Mouse (Mus musculus): Measurements from ENCODE around the gene Dgkg.

DNA sequence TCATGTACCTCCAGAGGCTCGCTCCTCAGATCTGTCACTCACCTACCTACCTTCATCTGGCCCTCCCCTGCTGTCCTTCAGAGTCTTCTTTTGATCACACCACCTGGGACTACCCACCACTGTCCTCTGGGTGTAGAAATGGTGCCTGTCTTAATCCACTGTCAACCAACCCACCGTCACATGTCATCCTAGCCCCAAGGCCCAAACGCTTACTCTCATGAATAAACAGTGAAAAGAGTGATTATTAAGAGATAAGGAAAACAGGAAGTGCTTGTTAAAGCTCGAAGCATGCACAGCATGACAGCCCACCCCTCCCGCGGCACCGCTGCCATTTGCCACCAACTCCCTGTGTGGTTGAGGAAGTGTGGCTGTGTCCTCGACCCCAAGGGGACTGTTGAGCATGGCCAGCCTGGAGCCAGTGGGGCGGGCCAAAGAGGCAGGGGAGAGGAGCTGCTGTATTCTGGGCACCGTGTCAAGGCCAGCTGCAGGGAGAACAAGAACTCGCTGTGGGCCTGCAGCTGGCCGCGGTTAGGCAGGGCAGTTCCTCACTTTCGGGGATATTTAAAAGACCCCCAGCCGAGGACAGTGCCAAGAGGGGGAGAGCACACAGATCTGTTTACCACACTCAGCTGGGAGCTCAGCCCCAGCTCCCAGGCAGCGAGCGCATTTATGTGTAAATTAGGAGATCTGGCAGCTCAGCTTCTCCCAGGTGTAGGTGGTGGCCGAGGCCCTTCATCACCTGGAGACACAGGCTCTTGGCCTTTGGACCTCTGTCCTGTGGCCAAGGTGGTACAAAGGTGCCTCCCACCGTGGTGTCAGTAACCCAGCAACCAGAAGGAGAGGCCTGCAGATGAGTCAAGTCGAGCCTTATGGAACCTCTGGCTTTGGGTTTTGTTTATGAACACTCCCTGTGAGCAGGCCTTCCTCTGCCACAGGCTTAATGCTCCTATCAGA lies 139.3 kb downstream of the Dgkg start:
- no peak for TF ChIP-seq CTCF (IDR thresholded peaks at IDR 0.05; ENCODE audit: borderline replicate concordance, insufficient read depth, low read depth, low read length)
- no peak for TF ChIP-seq POLR2A (IDR thresholded peaks at IDR 0.05; ENCODE audit: borderline replicate concordance, insufficient read depth, low read length)

Measured in cerebellum, adult 2 months (tissue).